Mouse (Mus musculus): ENCODE results near the gene Pogk. TPM values are rescaled to one million over a fixed set of nuclear protein-coding genes. Genes with fewer than 3 reads are reported as not detected.

Gene Pogk
- total RNA-seq (2014; fragmentation: Nextera tagmentation) (9.8 and 12.6 TPM in 2 replicates), total RNA-seq (2017) (7.5 and 9.2 TPM in 2 replicates)

DNA sequence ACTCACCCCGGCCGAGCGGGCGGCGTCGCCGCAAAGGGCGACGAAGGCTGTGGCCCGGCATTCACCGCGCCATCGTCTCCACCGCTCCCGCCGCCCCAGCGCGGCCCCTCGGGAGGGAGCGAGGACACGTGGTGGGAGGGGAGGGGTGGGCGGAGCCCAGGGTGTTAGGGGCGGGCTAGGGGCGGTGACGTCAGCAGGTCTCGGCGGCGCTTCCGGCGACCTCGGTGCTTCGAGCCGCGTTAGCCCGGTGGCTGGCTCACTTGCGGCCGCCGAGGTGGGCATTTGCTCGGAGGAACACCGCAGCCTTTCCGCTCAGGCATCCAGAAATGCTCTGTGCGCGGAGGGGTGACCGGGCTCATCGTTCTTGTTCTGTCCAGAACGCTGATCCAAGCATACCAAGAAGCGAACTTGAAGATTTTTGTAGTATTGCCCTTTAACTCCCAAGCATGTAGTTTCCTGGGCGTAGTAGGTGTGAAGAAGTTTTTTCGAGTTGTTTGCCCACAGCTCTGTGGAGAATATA lies at the start of gene Pogk:
Gene Pogk, minus strand, starts transcription at position 163 of the 520 bp plus-strand sequence.
- peak; percentile 90 for ATAC-seq (replicated peaks; ENCODE audit: poor library complexity, severe bottlenecking)

DNA sequence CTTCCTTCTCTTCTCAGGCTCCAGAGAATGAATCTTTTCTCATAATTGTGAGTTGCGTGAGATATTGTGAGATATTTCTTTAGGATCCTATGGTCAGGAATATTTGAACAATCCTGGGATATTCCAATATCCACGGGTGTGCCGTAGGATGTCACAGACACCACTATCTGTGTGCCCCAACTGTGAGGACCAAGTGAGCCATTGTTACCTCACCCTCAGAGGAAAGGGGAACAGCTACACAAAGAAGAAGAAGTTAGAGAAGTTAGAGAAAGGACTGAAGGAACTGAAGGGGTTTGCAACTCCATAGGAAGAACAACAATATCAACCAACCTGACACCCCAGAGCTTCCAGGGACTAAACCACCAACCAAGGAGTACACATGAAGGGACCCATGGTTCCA lies 32.3 kb upstream of the Pogk start:
- ATAC-seq (replicated peaks; ENCODE audit: poor library complexity, severe bottlenecking): peak; percentile 63

DNA sequence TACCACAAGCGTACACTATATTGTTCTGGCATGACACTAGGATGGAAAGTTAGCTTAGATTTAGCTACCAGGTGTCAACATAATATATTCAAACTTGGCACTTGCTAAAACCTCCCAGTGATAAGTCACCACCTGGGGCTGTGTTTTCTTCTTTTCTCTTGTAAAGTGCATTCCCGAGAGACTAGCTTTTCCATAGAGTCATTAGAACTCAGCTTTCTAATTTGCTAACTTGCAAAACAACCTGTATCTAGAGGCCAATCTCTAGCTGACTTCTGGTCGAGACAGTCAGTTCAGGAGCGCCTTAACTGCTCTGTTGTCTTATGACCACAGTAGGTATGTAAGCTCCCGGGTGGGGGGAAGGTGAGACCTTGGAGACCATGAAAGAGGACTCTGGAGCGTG lies 29.8 kb upstream of the Pogk start:
- no peak for ATAC-seq (replicated peaks; ENCODE audit: poor library complexity, severe bottlenecking)

DNA sequence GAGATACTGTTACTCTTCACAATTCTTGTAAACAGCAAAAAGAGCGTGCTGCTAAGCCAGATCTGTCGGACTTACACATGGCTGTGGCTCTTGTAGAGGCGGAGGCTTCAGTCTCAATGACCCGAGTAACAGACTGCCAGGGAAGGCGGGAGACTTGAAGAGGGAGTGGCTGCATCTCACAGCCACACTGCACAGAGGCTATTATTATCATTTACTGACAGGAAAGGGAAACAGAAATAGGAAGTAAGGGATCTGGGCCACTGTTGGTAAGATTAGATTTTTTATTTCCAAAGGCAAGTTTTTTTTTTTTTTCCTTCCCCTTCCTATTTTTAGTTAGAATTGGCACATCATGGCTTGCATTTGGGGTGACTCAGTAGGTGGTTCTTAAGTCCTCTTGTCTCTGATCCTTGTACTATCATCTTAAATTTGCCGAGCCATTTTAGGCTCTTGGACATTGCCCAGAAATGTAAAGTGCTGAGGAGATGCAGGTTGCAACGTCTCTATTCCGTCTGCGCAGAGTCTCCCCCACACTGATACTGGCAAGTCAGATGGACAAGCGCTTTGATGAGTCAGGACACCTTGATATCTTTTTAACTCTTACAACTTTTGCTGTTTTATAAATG lies 20.3 kb upstream of the Pogk start:
- peak; percentile 95 for ATAC-seq (replicated peaks; ENCODE audit: poor library complexity, severe bottlenecking)

DNA sequence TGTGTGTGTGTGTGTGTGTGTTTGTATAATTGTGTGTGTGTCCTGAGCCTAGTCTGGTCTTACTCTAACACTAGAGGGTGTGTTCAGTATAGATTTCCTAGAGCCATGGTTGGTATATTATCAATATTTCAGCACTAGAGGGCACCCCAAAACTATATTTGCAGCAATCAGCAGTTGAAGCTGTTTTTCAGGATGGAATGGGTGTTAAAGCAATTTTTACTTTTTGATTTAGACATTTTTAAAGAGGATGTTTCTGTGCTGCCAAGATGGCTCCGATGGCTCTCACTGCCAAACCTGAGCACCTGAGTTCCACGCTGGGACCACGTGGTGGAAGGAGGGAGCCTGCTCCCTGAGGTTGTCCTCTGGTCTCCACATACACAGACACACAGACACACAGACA lies 19.4 kb upstream of the Pogk start:
- peak; percentile 64 for ATAC-seq (replicated peaks; ENCODE audit: poor library complexity, severe bottlenecking)

DNA sequence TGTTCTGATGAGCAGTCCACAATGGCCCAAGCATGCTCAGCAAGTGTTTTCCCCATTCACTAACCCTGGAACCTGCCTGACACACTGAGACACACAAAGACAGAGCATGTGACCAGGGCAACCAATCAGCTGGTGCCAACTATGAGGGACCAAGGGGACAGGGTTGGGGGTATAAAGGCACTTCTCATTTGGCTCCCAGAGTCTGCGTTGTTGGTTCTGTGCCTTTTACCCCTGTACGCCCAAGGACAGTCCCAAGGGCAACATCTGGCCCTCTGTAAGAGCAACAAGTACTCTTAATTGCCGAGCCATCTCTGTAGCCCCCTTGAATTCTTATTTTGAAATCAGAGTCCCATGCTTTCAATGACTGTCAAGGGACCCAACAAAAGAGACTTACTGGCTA lies 2.6 kb upstream of the Pogk start:
- ATAC-seq (replicated peaks; ENCODE audit: poor library complexity, severe bottlenecking): no peak

DNA sequence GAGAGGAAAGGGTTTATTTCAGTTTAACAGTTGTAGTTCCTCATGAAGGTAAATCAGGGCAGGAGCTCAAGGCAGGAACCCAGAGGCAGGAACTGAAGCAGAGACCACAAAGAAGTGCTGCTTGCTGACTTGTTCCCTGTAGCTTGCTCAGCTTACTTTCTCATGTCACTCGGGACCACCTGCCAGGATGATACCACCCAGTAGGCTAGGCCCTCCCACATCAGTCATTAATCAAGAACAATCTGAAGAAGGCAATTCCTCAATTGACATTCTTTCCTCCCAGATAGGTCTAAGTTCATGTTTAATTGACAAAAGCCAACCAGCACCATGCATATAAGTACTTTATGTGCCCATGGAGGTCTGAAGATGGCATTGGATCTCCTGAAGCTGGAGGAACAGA lies 1.9 kb upstream of the Pogk start:
- no peak for ATAC-seq (replicated peaks; ENCODE audit: poor library complexity, severe bottlenecking)

DNA sequence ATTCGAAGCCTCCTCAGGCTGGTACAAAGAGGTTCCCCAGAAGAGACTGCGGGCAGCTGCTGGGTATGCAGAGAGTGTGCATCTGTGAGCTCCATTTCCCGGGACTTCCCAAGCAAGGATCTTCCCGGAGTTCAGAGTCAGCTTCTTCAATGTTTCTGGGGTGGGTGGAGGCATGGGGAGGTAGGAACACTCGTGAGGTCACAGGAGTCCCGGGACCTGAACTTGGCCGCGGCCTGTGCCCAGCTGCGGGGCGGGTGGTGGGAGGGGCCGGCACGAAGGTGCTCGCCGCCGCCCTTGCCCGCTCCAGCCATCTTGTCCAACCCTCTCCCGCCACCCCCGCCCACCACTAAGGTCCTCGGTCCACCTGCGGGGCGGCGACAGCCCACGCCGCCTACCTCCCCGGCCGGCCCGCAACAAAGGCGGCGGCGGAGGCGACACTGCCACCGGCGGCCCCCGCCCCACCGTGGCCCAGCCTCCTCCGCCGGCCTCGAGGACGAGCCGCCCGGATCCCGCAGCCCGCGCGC lies 424 bp downstream of the Pogk start:
- peak; percentile 66 for ATAC-seq (replicated peaks; ENCODE audit: poor library complexity, severe bottlenecking)

DNA sequence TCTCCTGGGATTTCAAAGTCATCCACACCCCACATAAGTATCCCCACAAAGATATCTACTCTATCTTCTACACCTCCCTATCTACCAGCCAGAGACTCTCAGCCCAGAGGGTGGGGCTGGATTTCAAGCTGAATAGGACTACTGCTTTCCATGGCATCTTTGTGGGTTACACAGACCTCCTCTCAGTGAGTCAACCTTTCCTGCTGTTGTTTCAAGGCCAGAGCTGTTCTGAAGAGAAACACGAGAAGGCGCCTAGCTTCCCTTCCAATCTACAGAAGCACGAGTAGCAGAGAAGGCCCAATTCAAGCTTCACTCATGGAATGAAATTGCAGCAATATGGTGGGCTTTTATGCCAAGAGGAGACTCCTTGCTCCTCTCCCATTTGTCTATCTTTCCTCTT lies 5.8 kb downstream of the Pogk start:
- no peak for ATAC-seq (replicated peaks; ENCODE audit: poor library complexity, severe bottlenecking)

DNA sequence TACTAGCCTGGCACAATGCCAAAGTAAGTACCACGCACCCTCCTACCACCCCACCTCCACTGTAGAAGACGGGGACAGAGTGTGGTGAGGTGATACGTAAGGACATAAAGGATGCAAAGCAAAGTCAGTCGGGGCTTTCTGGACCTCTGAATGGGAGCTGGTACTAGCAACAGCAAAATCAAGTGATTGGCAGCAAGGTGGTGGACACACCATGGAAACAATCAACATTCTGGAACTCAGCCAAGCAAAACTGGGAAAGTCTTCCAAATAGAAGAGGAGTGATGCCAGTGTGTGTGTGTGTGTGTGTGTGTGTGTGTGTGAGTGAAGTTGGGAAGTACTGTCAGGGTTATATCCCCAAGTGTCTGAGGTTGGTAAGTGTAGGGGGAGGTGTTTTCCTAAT lies 7.7 kb downstream of the Pogk start:
- ATAC-seq (replicated peaks; ENCODE audit: poor library complexity, severe bottlenecking): no peak

DNA sequence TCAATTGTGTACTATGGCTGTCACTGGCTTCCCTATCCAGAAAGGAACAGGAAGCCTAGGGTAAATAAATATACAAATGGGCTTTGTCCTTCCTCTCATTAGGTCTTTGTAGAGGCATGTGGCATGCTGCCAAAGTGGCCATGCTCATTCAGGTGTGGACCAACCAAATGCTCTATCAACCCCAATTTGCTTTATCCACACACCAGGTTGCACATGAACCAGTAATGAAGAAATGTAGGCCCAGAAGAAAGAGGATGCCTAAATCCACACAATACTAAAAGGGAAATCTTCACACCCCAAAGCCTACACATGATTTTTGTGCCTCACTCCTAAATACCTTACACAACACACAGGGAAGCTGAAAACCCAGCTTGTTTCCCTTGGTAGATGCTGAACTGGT lies 8.2 kb downstream of the Pogk start:
- ATAC-seq (replicated peaks; ENCODE audit: poor library complexity, severe bottlenecking): no peak

DNA sequence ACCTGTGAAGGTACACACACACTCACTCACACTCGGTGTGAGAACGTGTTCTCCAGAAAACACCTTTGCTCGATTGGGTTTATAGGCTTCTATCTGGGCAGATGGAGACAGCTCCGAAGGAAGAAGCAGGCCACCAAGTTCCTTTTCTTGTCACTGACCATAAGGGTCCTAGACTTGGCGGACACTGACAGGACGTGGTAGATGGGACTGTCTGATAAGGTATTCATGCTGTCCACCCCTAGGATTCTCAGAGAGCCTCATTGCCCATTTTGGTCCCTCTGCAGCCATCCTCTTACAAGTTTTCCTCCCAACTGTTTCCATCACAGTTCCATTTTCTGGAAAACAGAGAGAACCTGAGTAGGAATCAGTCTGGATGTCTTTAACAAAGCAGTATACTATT lies 13.3 kb downstream of the Pogk start:
- ATAC-seq (replicated peaks; ENCODE audit: poor library complexity, severe bottlenecking): no peak

DNA sequence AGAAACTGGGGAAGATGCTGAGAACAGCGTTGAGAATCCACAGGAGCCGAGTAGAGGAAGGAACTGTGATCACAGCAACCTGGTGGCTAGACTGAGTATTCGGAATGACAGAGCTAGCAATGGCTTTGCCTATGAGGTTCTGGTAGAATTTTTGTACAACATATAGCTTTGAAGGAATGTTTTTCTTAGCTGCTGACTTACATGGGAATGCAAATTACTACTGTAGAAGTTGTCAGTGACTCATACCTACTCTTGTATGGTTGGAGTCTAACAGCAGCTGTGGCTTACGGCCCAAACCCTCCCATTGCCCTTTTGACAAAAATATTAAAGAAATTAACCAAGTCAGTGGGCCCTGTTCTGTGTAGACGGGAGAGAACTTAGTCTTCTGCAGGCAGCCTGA lies 14.0 kb downstream of the Pogk start:
- ATAC-seq (replicated peaks; ENCODE audit: poor library complexity, severe bottlenecking): no peak

DNA sequence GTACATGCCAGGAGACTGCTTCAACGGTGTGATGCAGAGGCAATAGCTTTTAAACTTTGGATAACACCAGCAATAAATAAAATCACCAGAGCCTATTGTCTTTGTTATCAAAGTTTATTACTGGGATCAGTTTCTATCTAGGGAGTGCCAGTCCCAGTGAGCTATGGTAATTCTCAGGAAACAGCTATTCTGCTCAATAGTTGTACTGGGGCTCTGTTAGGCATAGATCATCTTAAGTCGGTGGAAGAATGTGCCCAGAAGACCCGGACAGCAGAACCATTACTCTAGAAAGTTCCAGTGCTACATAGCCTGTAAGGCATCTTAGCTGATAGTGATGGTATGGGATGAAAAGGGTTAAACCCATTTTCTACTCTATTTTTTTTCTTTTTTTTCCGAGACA lies 14.9 kb downstream of the Pogk start:
- no peak for ATAC-seq (replicated peaks; ENCODE audit: poor library complexity, severe bottlenecking)

DNA sequence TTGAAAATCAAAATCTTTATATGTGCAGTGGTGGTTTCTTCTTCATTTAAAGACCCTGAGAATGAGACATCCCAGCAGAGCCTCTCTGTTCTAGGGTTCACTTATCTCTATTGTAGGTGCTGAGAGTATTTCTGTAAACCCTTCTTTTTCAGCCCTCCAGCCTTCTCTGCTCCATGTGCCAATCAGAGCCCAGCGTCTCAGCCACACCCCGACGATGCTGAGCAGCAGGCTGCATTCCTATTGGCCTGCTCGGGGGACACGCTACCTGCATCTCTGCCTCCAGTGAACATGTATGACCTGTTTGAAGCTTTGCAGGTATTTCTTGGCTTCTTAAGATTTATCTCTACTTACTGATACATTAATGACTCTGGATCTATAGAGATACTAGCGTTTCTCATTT lies 18.0 kb downstream of the Pogk start:
- ATAC-seq (replicated peaks; ENCODE audit: poor library complexity, severe bottlenecking): no peak

DNA sequence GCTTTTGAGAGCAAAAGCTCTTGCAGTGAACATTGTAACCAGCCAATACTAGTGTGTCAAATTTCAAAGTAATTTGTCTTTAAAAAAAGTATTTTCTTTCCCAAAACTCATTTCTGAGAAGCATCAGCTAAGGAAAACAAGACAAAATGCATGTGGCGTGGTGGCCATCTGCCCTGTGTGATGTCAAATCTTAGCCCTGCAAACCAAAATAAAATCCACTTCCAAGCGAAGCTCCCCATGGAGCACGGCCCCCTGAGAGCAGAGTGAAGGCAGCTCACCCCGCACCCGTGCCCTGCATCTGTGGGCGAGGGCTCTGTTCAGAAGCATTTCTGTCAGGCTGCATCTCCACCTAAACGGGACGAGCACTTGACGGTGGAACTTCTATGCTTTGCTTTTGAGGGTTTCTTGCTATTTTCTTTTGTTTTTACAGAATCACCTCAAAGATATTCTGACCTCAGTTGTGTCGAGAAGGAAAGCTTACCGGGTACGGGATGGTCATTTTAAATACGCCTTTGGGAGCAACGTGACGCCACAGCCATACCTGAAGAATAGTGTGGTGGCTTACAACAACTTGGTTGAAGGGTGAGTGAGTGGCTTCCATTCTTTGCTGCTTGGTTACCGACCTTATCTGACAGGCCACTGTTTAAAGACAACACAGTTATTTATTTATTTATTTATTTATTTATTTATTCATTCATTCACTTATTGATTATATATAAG lies 20.1 kb downstream of the Pogk start:
- ATAC-seq (replicated peaks; ENCODE audit: poor library complexity, severe bottlenecking): no peak

DNA sequence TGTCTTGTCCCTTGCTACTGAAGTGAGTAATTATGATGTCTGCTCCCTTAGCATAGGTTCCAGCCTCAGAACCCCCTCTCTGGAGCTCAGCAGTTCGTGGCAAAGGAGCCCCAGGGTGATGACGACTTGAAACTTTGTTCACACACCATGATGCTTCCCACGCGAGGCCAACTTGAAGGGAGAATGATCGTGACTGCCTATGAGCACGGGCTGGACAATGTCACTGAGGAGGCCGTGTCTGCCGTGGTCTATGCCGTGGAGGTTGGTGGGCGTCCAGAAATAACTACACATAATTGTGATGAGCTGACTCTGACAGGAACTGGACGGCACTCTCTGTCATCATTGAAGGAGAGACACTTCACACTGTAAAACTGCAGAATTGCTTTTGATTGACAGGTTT lies 21.2 kb downstream of the Pogk start:
- ATAC-seq (replicated peaks; ENCODE audit: poor library complexity, severe bottlenecking): no peak; the same call in 1 of the 2 replicates

DNA sequence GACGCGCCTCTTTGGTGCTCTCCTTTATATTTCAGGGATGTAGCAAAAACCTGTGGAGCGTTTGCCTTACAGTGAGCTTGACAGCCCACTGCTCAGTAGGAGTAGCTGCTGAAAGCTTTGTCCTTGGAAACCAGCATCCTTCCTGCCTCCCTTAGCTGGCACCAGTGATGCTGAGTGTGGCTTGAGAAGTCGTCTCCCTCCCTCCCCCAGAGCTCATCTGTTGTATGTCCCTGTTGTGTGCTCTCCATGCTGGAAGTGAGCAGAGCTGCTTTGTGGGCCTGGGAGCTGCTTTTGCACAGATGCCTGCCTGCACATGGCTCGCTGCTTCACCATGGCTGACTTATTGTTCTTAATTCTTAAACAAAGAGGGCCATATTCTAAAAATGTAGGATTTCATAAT lies 24.2 kb downstream of the Pogk start:
- ATAC-seq (replicated peaks; ENCODE audit: poor library complexity, severe bottlenecking): no peak

DNA sequence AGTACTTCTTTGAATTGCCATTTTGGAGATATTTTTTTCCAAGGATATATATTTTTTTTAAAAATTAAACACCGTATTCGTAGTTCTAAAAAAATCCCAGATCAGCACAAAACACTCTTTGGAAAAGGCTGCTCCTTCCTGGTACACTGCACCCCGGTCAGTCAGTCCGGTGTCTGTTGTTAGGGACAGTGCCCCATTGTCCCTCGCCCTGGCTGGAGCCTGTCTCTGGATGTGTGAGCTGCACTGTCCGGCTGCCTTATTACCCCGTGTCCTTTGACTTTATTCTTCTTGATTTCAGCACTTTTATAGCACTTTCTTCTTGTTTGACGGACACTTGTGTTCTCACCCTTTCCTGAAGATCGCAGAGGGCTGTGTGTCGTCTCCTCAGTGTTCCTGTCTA lies 25.0 kb downstream of the Pogk start:
- ATAC-seq (replicated peaks; ENCODE audit: poor library complexity, severe bottlenecking): no peak

DNA sequence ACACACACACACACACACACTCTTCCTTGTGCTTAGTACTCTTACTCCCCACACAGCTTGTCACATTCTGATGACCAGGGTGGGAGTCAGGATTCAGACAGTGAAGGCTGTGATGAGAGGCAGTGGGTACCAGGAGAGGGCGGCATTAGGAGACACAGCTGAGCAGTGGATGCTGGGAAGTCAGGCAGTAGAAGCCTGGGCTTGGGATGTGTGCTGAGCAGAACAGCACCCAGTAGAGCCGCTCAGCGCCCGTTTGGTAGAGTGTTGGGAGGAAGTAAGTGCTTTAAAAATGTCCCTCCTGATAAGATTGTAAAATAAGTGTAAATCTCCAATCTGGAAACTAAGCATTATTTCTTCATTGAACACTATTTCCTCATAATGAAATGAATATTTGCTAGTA lies 27.0 kb downstream of the Pogk start:
- ATAC-seq (replicated peaks; ENCODE audit: poor library complexity, severe bottlenecking): no peak

DNA sequence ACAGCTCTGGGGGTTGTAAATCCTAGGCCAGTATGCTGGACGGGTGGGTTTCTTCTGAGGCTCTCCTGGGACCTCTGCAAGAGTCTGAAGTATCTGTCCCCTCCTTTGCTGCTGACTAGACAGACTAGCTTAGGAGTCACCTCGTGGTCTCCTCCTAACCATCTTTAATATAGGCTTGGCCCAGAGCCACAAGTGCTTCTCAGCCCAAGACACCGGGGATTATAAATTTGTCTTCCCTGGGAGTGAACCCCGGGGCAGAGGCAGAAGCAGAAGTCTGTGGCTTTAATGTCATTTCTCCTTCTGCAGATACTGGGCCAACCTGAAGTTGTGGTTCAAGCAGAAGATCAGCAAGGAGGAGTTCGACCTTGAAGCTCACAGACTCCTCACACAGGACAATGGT lies 27.8 kb downstream of the Pogk start:
- ATAC-seq (replicated peaks; ENCODE audit: poor library complexity, severe bottlenecking): 0 out of 2 replicates have a peak, but pooled peaks have one; percentile 7

DNA sequence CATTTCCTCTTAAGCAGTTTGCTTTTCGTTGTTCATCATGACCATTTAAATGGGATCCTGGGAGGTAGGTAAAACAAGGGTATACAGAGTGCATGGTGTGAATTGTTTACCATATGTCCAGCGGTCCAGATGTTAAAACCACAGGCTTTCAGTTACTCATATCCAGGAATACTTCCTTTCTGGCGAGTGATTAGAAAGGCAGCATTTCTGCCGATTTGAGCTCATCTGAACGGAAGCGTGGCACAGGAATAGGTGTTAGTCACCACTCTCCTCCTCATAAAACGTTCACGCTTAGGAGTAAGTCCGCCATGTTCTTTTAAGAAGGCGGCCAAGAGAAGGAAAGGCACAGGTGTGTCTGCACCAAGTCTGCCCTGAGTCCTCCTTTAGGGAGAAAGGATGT lies 28.3 kb downstream of the Pogk start:
- no peak for ATAC-seq (replicated peaks; ENCODE audit: poor library complexity, severe bottlenecking)

All from granulocyte monocyte progenitor cell, adult 5-6 weeks (primary cell).